Mouse (Mus musculus) stomach, embryonic 16.5 days (tissue): ENCODE results near the gene Fpgs. TPM values are rescaled to one million over a fixed set of nuclear protein-coding genes. Genes with fewer than 3 reads are reported as not detected.

ENCODE experiments used
- ATAC-seq: fragments of 200-750 bp; cut with Nextera tagmentation; 2 replicates; pipeline ENCODE4 v1.8.0; 2017; ENCODE audit warnings: moderate number of reproducible peaks, moderate TSS enrichment; ENCODE audit not compliant: insufficient read depth, low FRiP score
- H3K27ac ChIP-seq: fragments of 300-500 bp; sonication (generic); 2 replicates; pipeline ENCODE4 v1.5.1; 2014; ENCODE audit warnings: low read length
- H3K27me3 ChIP-seq: fragments of 300-500 bp; sonication (generic); 2 replicates; pipeline ENCODE4 v1.6.1; 2014; ENCODE audit warnings: low read length, control low read depth, mixed read lengths; ENCODE audit not compliant: control insufficient read depth, insufficient read depth
- H3K36me3 ChIP-seq: fragments of 300-500 bp; sonication (generic); 2 replicates; pipeline ENCODE4 v1.6.1; 2014; ENCODE audit warnings: low read length; ENCODE audit not compliant: control insufficient read depth, insufficient read depth
- H3K4me1 ChIP-seq: fragments of 300-500 bp; sonication (generic); 2 replicates; pipeline ENCODE4 v1.6.1; 2014; ENCODE audit warnings: low read length, control low read depth, mixed read lengths; ENCODE audit not compliant: control insufficient read depth, insufficient read depth
- H3K4me2 ChIP-seq: fragments of 300-500 bp; sonication (generic); 2 replicates; pipeline ENCODE4 v1.6.1; 2014; ENCODE audit warnings: low read depth, low read length, mixed read lengths
- H3K4me3 ChIP-seq: fragments of 300-500 bp; sonication (generic); replicated peaks from 2 replicates; pipeline ENCODE4 v1.5.1; 2014; ENCODE audit warnings: mild to moderate bottlenecking, low read length
- H3K9ac ChIP-seq: fragments of 300-500 bp; sonication (generic); 2 replicates; pipeline ENCODE4 v1.6.1; 2014; ENCODE audit warnings: low read length
- H3K9me3 ChIP-seq: fragments of 300-500 bp; sonication (generic); replicated peaks from 2 replicates; pipeline ENCODE4 v1.6.1; 2016; ENCODE audit warnings: low read length, control low read depth; ENCODE audit not compliant: control insufficient read depth
- WGBS: fragments of 180-500 bp; shearing (Covaris S2); extraction: QIAGEN DNeasy Blood & Tissue Kit; methylation state at CpG from one replicate; pipeline ENCODE4 v1.1.7; 2014; 5-methylcytosine and 5-hydroxymethylcytosine counted together
- polyA plus RNA-seq: library from polyadenylated mRNA; unstranded; fragments of >200 nt; fragmentation: Nextera tagmentation; extraction: Ambion mirVana; gene quantifications from 2 replicates; pipeline ENCODE4 v1.2.1, GENCODE M21; 2015

Fpgs gene
- 28.3 and 30.6 TPM in 2 replicates for polyA plus RNA-seq

- H3K36me3 ChIP-seq = peaks cover 16% of the 10 kb centered on the region
- no peaks in the 10 kb centered on the region for H3K27me3 ChIP-seq
- no peak within 1 kb of the TSS for H3K4me3 ChIP-seq
- no peak within 1 kb of the TSS for H3K27ac ChIP-seq
- H3K4me2 ChIP-seq = no peak within 1 kb of the TSS
- WGBS = 65% methylated on average over 2 of the region's 2 CpGs
- no peak within 1 kb of the TSS for H3K9ac ChIP-seq
- 0 out of 2 replicates have a peak, but pooled peaks have one; percentile 19 for ATAC-seq
- no peaks in the 10 kb centered on the region for H3K9me3 ChIP-seq
- no peaks in the 10 kb centered on the region for H3K4me1 ChIP-seq
These were observed at the start of gene Fpgs for GRCm38 (mm10) chr2:32704021-32704421. Gene Fpgs, minus strand, starts transcription at chr2:32704145.

GRCm38 (mm10) chr2:32752181-32752580, 48.2 kb upstream of the Fpgs start:
- Histone ChIP-seq H3K9ac (no peak overlapping the region), H3K36me3 (no peaks in the 10 kb centered on the region), H3K4me2 (peak overlapping the region; percentile 59; the same call in 1 of the 2 replicates), H3K27me3 (no peaks in the 10 kb centered on the region), H3K4me1 (0 out of 2 replicates have a peak, but pooled peaks cover 6% of the 10 kb centered on the region), H3K9me3 (no peaks in the 10 kb centered on the region), H3K27ac (no peak overlapping the region), H3K4me3 (no peak overlapping the region)
- ATAC-seq = no peak
- WGBS = 70% methylated on average over 10 of the region's 10 CpGs

DNA sequence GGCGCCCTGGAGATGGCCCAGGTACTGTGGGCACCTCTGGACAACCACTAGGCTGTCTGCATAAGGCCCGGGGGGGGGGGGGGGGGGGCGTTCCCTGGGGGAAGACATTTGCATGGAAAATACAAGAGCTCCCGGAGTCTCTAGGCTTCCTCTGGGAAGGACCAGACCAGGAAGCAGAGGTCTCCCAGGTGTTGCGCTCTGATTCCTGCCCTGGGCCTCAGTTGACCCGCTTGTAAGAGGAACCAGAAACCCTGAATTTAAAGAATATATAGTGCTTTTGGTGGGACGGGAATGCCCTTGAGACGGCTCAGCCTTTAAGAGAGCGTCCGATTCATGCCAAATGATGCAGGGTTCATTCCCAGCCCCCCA, 47.7 kb upstream of the Fpgs start:
- Histone ChIP-seq H3K9me3 (no peaks in the 10 kb centered on the region), H3K4me1 (0 out of 2 replicates have a peak, but pooled peaks cover 6% of the 10 kb centered on the region), H3K27ac (peak overlapping the region; percentile 22; the same call in 1 of the 2 replicates), H3K4me2 (peak overlapping the region; percentile 59), H3K36me3 (no peaks in the 10 kb centered on the region), H3K9ac (peak overlapping the region; percentile 61), H3K27me3 (no peaks in the 10 kb centered on the region), H3K4me3 (peak overlapping the region; percentile 45)
- WGBS = 36% methylated on average over 8 of the region's 10 CpGs
- peak; percentile 32 for ATAC-seq

DNA sequence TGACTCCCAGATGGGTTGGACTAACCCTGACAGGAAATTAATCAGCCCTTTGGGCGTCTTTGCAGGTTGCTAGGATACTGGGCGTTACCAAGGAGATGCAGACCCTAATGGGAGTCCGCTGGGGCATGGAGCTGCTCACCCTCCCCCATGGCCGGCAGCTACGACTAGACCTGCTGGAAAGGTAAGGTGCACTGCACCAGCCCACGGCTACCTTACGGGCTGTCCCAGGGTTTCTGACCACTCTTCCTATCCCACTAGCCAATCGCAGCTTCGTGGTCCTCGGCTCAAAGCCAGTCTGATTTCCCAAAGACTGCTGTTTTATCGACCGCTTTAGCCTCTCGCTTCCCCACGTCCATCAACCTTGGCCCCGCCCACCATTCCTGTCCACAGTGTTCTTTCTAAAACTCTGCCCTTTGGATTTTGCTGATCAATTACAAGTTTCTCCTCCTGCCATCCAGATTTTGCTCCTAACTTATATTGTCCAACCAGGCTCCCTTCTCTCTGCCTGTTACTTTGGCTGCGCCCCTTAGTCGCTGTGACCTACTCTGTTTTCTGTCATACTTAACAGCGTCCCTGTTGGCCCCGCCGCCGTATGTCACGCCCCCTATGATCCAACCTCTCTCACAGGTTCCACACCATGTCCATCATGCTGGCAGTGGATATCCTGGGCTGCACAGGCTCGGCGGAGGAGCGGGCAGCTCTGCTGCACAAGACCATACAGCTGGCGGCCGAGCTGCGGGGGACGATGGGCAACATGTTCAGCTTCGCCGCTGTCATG, 47.1 kb upstream of the Fpgs start:
- ATAC-seq = peak; percentile 90
- Histone ChIP-seq H3K4me3 (peak overlapping the region; percentile 45), H3K9me3 (no peaks in the 10 kb centered on the region), H3K4me2 (peak overlapping the region; percentile 59), H3K27ac (0 out of 2 replicates have a peak overlapping the region, but pooled peaks have one; percentile 22), H3K36me3 (no peaks in the 10 kb centered on the region), H3K27me3 (no peaks in the 10 kb centered on the region), H3K9ac (peak overlapping the region; percentile 61), H3K4me1 (0 out of 2 replicates have a peak, but pooled peaks cover 6% of the 10 kb centered on the region)
- 21% methylated on average over 31 of the region's 31 CpGs for WGBS

DNA sequence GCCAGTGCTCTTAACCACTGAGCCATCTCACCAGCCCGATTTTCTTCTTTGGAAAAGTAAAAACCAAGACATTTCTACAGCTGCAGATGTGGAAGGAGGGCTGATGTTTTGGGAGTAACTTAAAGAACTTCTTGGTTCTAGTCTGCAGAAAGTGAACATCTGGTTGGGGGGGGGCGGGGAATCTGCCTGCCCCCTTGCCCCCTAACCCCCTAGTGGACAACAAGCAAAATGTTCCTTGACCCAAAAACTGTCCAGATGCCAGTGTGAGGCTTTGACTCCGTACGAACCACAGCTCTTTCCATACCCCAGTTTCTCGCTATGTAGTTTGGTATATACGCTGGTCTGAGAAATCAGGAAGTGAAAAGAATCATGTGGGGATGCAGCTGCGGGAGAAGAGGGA, 46.3 kb upstream of the Fpgs start:
- no peak overlapping the region for H3K4me3 ChIP-seq
- no peak overlapping the region for H3K9ac ChIP-seq
- no peak overlapping the region for H3K4me2 ChIP-seq
- no peak overlapping the region for H3K27ac ChIP-seq
- no peak for ATAC-seq
- no peaks in the 10 kb centered on the region for H3K27me3 ChIP-seq
- H3K4me1 ChIP-seq = 0 out of 2 replicates have a peak, but pooled peaks cover 6% of the 10 kb centered on the region
- 71% methylated on average over 7 of the region's 7 CpGs for WGBS
- no peaks in the 10 kb centered on the region for H3K36me3 ChIP-seq
- H3K9me3 ChIP-seq = no peaks in the 10 kb centered on the region

DNA sequence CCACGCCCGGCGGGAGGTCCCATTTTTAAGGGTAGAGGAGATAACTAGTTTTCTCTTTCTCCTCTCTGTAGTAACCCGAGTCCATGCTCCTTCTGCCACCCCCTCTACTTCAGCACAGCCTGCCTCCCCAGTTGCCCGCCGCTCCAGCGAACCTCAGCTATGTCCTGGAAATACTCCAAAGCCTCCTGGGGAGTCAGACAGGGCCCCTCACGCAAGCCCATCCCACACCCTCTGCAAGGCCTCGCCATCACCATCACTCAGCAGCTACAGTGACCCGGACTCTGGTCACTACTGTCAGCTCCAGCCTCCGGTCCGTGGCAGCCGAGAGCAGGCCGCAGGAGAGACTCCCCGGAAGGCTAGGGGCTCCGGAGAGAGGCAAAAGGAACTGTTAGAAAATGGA, 45.1 kb upstream of the Fpgs start:
- no peak overlapping the region for H3K27ac ChIP-seq
- no peak overlapping the region for H3K4me2 ChIP-seq
- H3K27me3 ChIP-seq = no peaks in the 10 kb centered on the region
- WGBS = 90% methylated on average over 16 of the region's 16 CpGs
- H3K36me3 ChIP-seq = no peaks in the 10 kb centered on the region
- no peak overlapping the region for H3K9ac ChIP-seq
- ATAC-seq = no peak
- 0 out of 2 replicates have a peak, but pooled peaks cover 6% of the 10 kb centered on the region for H3K4me1 ChIP-seq
- no peaks in the 10 kb centered on the region for H3K9me3 ChIP-seq
- H3K4me3 ChIP-seq = no peak overlapping the region

DNA sequence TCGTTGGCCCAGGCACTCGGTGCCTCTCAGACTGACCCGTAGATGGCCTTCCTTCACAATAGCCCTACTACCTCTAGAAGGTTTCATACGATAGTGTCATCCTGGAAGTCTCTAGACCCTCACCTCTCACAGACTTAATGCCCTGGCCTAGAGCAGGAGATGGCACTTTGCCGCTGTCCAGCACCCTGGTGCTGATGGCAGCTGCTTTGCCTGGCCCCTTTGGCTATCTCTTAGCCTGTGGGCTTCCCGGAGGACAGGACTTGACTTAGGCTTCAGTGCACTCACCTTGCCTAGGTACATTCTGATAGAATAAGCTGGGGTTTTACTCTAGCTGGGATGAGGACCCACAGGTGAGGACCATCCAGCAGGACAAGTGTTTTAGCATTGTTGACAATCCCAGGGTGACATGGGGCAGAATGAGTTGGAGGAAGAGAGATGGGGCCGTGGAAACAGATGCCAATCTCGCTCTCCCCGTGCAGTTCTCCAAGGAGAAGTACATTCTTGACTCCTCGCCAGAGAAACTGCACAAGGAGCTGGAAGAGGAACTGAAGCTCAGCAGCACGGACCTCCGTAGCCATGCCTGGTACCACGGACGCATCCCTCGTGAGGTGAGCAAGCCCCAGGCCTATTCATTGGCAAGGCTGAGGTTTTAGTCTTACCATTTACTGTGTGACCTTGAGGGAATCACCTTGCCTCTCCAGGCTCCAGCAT, 40.5 kb upstream of the Fpgs start:
- no peaks in the 10 kb centered on the region for H3K36me3 ChIP-seq
- 66% methylated on average over 15 of the region's 15 CpGs for WGBS
- H3K9me3 ChIP-seq = no peaks in the 10 kb centered on the region

GRCm38 (mm10) chr2:32742173-32742531, 38.2 kb upstream of the Fpgs start:
- Histone ChIP-seq H3K36me3 (no peaks in the 10 kb centered on the region), H3K4me1 (peaks cover 16% of the 10 kb centered on the region), H3K27me3 (peaks cover 7% of the 10 kb centered on the region; the same call in 1 of the 2 replicates), H3K9ac (no peak overlapping the region), H3K4me3 (peak overlapping the region; percentile 52), H3K4me2 (peak overlapping the region; percentile 91), H3K9me3 (no peaks in the 10 kb centered on the region), H3K27ac (no peak overlapping the region)
- peak; percentile 30 for ATAC-seq
- 16% methylated on average over 18 of the region's 18 CpGs for WGBS

More for the DNA sequence above, 40.5 kb upstream of the Fpgs start:
- Histone ChIP-seq H3K27me3 (peaks cover 7% of the 10 kb centered on the region; the same call in 1 of the 2 replicates), H3K4me2 (no peak overlapping the region), H3K9ac (no peak overlapping the region), H3K4me1 (peaks cover 16% of the 10 kb centered on the region), H3K27ac (no peak overlapping the region), H3K4me3 (no peak overlapping the region)
- ATAC-seq = no peak
